Mouse (Mus musculus): ENCODE measurements at regions not wholly inside any gene's neighbourhood (a gene's known extent, or its start where the extent isn't known, plus 50 kb on each side); places are given as distances from the start of the nearest gene placed in this dataset.
A peak's percentile ranks its signal among the peaks of the same experiment; 100 is the strongest.

- H3K4me3 ChIP-seq (ENCODE audit: low read depth, low read length): no peak overlapping the region
- H3K27ac ChIP-seq (ENCODE audit: low read depth, low read length): no peak overlapping the region
- no peak overlapping the region for H3K4me2 ChIP-seq (ENCODE audit: low read length)
- no peaks in the 10 kb centered on the region for H3K27me3 ChIP-seq (replicated peaks; ENCODE audit: control insufficient read depth, insufficient read depth, low read length)
- H3K9me3 ChIP-seq (replicated peaks; ENCODE audit: control insufficient read depth, low read length): peaks cover 3% of the 10 kb centered on the region; the same call in 1 of the 2 replicates
- ATAC-seq (no peak), DNase-seq (ENCODE audit: low spot score) (no peak)
- 81% methylated on average over 4 of the region's 4 CpGs for WGBS
- H3K4me1 ChIP-seq (ENCODE audit: control insufficient read depth, insufficient read depth, low read length): peaks cover 3% of the 10 kb centered on the region; the same call in 1 of the 2 replicates
- no peak overlapping the region for H3K9ac ChIP-seq (ENCODE audit: low read length)
- H3K36me3 ChIP-seq (ENCODE audit: control insufficient read depth, insufficient read depth, low read length): no peaks in the 10 kb centered on the region
Measured at GRCm38 (mm10) chr4:153002516-153002915, 480.1 kb downstream of the Ajap1 start.

GRCm38 (mm10) chr4:153001761-153002160 is 480.9 kb downstream of the Ajap1 start:
- H3K4me2 ChIP-seq (ENCODE audit: low read length): no peak overlapping the region
- ATAC-seq: no peak
- no peaks in the 10 kb centered on the region for H3K36me3 ChIP-seq (ENCODE audit: control insufficient read depth, insufficient read depth, low read length)
- no peak overlapping the region for H3K27ac ChIP-seq (ENCODE audit: low read depth, low read length)
- H3K4me1 ChIP-seq (ENCODE audit: control insufficient read depth, insufficient read depth, low read length): peaks cover 3% of the 10 kb centered on the region; the same call in 1 of the 2 replicates
- H3K27me3 ChIP-seq (replicated peaks; ENCODE audit: control insufficient read depth, insufficient read depth, low read length): no peaks in the 10 kb centered on the region
- no peak overlapping the region for H3K4me3 ChIP-seq (ENCODE audit: low read depth, low read length)
- H3K9me3 ChIP-seq (replicated peaks; ENCODE audit: control insufficient read depth, low read length): peaks cover 3% of the 10 kb centered on the region; the same call in 1 of the 2 replicates
- DNase-seq (ENCODE audit: low spot score): no peak
- WGBS: 88% methylated on average over 6 of the region's 6 CpGs
- H3K9ac ChIP-seq (ENCODE audit: low read length): no peak overlapping the region

- 0 out of 2 replicates have a peak overlapping the region, but pooled peaks have one; percentile 14 for H3K27ac ChIP-seq (ENCODE audit: low read depth, low read length)
- WGBS: 37% methylated on average over 18 of the region's 18 CpGs
- no peak overlapping the region for H3K4me3 ChIP-seq (ENCODE audit: low read depth, low read length)
- H3K4me1 ChIP-seq (ENCODE audit: control insufficient read depth, insufficient read depth, low read length): peaks cover 3% of the 10 kb centered on the region; the same call in 1 of the 2 replicates
- no peaks in the 10 kb centered on the region for H3K9me3 ChIP-seq (replicated peaks; ENCODE audit: control insufficient read depth, low read length)
- H3K36me3 ChIP-seq (ENCODE audit: control insufficient read depth, insufficient read depth, low read length): no peaks in the 10 kb centered on the region
- no peak overlapping the region for H3K9ac ChIP-seq (ENCODE audit: low read length)
- DNase-seq (ENCODE audit: low spot score) (no peak), ATAC-seq (no peak)
- no peak overlapping the region for H3K4me2 ChIP-seq (ENCODE audit: low read length)
- no peaks in the 10 kb centered on the region for H3K27me3 ChIP-seq (replicated peaks; ENCODE audit: control insufficient read depth, insufficient read depth, low read length)
Measured at GRCm38 (mm10) chr4:152999526-152999925, 483.1 kb downstream of the Ajap1 start.

GRCm38 (mm10) chr4:152997251-152997650 is 485.4 kb downstream of the Ajap1 start:
- Histone ChIP-seq H3K9me3 (replicated peaks; ENCODE audit: control insufficient read depth, low read length) (no peaks in the 10 kb centered on the region), H3K27me3 (replicated peaks; ENCODE audit: control insufficient read depth, insufficient read depth, low read length) (no peaks in the 10 kb centered on the region), H3K4me3 (ENCODE audit: low read depth, low read length) (no peak overlapping the region), H3K9ac (ENCODE audit: low read length) (no peak overlapping the region), H3K4me1 (ENCODE audit: control insufficient read depth, insufficient read depth, low read length) (peaks cover 3% of the 10 kb centered on the region; the same call in 1 of the 2 replicates), H3K36me3 (ENCODE audit: control insufficient read depth, insufficient read depth, low read length) (no peaks in the 10 kb centered on the region), H3K27ac (ENCODE audit: low read depth, low read length) (no peak overlapping the region), H3K4me2 (ENCODE audit: low read length) (no peak overlapping the region)
- ATAC-seq (no peak), DNase-seq (ENCODE audit: low spot score) (no peak)
- WGBS: 85% methylated on average over 5 of the region's 5 CpGs

GRCm38 (mm10) chr4:152996641-152997040 is 486.0 kb downstream of the Ajap1 start:
- WGBS: 84% methylated on average over 2 of the region's 2 CpGs
- DNase-seq (ENCODE audit: low spot score) (no peak), ATAC-seq (no peak)
- no peak overlapping the region for H3K27ac ChIP-seq (ENCODE audit: low read depth, low read length)
- H3K27me3 ChIP-seq (replicated peaks; ENCODE audit: control insufficient read depth, insufficient read depth, low read length): no peaks in the 10 kb centered on the region
- H3K4me3 ChIP-seq (ENCODE audit: low read depth, low read length): no peak overlapping the region
- H3K4me2 ChIP-seq (ENCODE audit: low read length): no peak overlapping the region
- H3K9me3 ChIP-seq (replicated peaks; ENCODE audit: control insufficient read depth, low read length): no peaks in the 10 kb centered on the region
- H3K9ac ChIP-seq (ENCODE audit: low read length): no peak overlapping the region
- H3K4me1 ChIP-seq (ENCODE audit: control insufficient read depth, insufficient read depth, low read length): peaks cover 3% of the 10 kb centered on the region; the same call in 1 of the 2 replicates
- no peaks in the 10 kb centered on the region for H3K36me3 ChIP-seq (ENCODE audit: control insufficient read depth, insufficient read depth, low read length)

- DNase-seq (ENCODE audit: low spot score): no peak
- WGBS: 58% methylated on average over 5 of the region's 5 CpGs
- Histone ChIP-seq H3K4me1 (ENCODE audit: control insufficient read depth, insufficient read depth, low read length) (peaks cover 3% of the 10 kb centered on the region; the same call in 1 of the 2 replicates), H3K9ac (ENCODE audit: low read length) (no peak overlapping the region), H3K9me3 (replicated peaks; ENCODE audit: control insufficient read depth, low read length) (no peaks in the 10 kb centered on the region), H3K4me2 (ENCODE audit: low read length) (no peak overlapping the region), H3K27me3 (replicated peaks; ENCODE audit: control insufficient read depth, insufficient read depth, low read length) (no peaks in the 10 kb centered on the region), H3K4me3 (ENCODE audit: low read depth, low read length) (no peak overlapping the region), H3K27ac (ENCODE audit: low read depth, low read length) (no peak overlapping the region), H3K36me3 (ENCODE audit: control insufficient read depth, insufficient read depth, low read length) (no peaks in the 10 kb centered on the region)
- no peak for ATAC-seq
Measured at GRCm38 (mm10) chr4:152995052-152995595, 487.5 kb downstream of the Ajap1 start.

GRCm38 (mm10) chr4:152994206-152994605 is 488.4 kb downstream of the Ajap1 start:
- Histone ChIP-seq H3K27ac (ENCODE audit: low read depth, low read length) (no peak overlapping the region), H3K4me2 (ENCODE audit: low read length) (no peak overlapping the region), H3K4me1 (ENCODE audit: control insufficient read depth, insufficient read depth, low read length) (no peaks in the 10 kb centered on the region), H3K4me3 (ENCODE audit: low read depth, low read length) (no peak overlapping the region), H3K27me3 (replicated peaks; ENCODE audit: control insufficient read depth, insufficient read depth, low read length) (no peaks in the 10 kb centered on the region), H3K36me3 (ENCODE audit: control insufficient read depth, insufficient read depth, low read length) (no peaks in the 10 kb centered on the region), H3K9me3 (replicated peaks; ENCODE audit: control insufficient read depth, low read length) (no peaks in the 10 kb centered on the region), H3K9ac (ENCODE audit: low read length) (no peak overlapping the region)
- 79% methylated on average over 3 of the region's 3 CpGs for WGBS
- no peak for ATAC-seq
- DNase-seq (ENCODE audit: low spot score): no peak

GRCm38 (mm10) chr4:152990266-152990665 is 492.3 kb downstream of the Ajap1 start:
- ATAC-seq (no peak), DNase-seq (ENCODE audit: low spot score) (no peak)
- H3K9me3 ChIP-seq (replicated peaks; ENCODE audit: control insufficient read depth, low read length): no peaks in the 10 kb centered on the region
- H3K36me3 ChIP-seq (ENCODE audit: control insufficient read depth, insufficient read depth, low read length): no peaks in the 10 kb centered on the region
- H3K4me1 ChIP-seq (ENCODE audit: control insufficient read depth, insufficient read depth, low read length): no peaks in the 10 kb centered on the region
- H3K27me3 ChIP-seq (replicated peaks; ENCODE audit: control insufficient read depth, insufficient read depth, low read length): no peaks in the 10 kb centered on the region
- H3K27ac ChIP-seq (ENCODE audit: low read depth, low read length): no peak overlapping the region
- H3K9ac ChIP-seq (ENCODE audit: low read length): no peak overlapping the region
- WGBS: 70% methylated on average over 5 of the region's 5 CpGs
- H3K4me2 ChIP-seq (ENCODE audit: low read length): no peak overlapping the region
- no peak overlapping the region for H3K4me3 ChIP-seq (ENCODE audit: low read depth, low read length)

GRCm38 (mm10) chr4:152987726-152988125 is 494.9 kb downstream of the Ajap1 start:
- Histone ChIP-seq H3K4me2 (ENCODE audit: low read length) (no peak overlapping the region), H3K27me3 (replicated peaks; ENCODE audit: control insufficient read depth, insufficient read depth, low read length) (no peaks in the 10 kb centered on the region), H3K27ac (ENCODE audit: low read depth, low read length) (no peak overlapping the region), H3K4me3 (ENCODE audit: low read depth, low read length) (no peak overlapping the region), H3K9ac (ENCODE audit: low read length) (no peak overlapping the region), H3K9me3 (replicated peaks; ENCODE audit: control insufficient read depth, low read length) (no peaks in the 10 kb centered on the region), H3K36me3 (ENCODE audit: control insufficient read depth, insufficient read depth, low read length) (no peaks in the 10 kb centered on the region), H3K4me1 (ENCODE audit: control insufficient read depth, insufficient read depth, low read length) (no peaks in the 10 kb centered on the region)
- DNase-seq (ENCODE audit: low spot score) (no peak), ATAC-seq (no peak)
- WGBS: 84% methylated on average over 4 of the region's 4 CpGs

Data from forebrain, embryonic 14.5 days (tissue).